Mouse (Mus musculus): Measurements from ENCODE around the gene Elane.

The Elane gene

GRCm38 (mm10) chr10:79858416-79859074 is 27.5 kb upstream of the Elane start:
- DNase-seq = peak; percentile 78

GRCm38 (mm10) chr10:79859116-79859515 is 26.9 kb upstream of the Elane start:
- DNase-seq = peak; percentile 47

- DNase-seq = peak; percentile 46
Observed at GRCm38 (mm10) chr10:79860079-79860911, 25.8 kb upstream of the Elane start.

GRCm38 (mm10) chr10:79861230-79862048 is 24.6 kb upstream of the Elane start:
- DNase-seq = peak; percentile 84

GRCm38 (mm10) chr10:79862049-79862788 is 23.8 kb upstream of the Elane start:
- DNase-seq = peak; percentile 34

- DNase-seq = peak; percentile 54
Observed at GRCm38 (mm10) chr10:79862925-79863324, 23.1 kb upstream of the Elane start.

GRCm38 (mm10) chr10:79864351-79865188 is 21.5 kb upstream of the Elane start:
- peak; percentile 45 for DNase-seq

- DNase-seq = peak; percentile 56
Observed at GRCm38 (mm10) chr10:79865189-79865601, 20.9 kb upstream of the Elane start.

- no peak for DNase-seq
Observed at GRCm38 (mm10) chr10:79865801-79866295, 20.2 kb upstream of the Elane start.

- DNase-seq = peak; percentile 50
Observed at GRCm38 (mm10) chr10:79866601-79867000, 19.4 kb upstream of the Elane start.

- DNase-seq = no peak
Observed at GRCm38 (mm10) chr10:79871845-79872244, 14.2 kb upstream of the Elane start.

- DNase-seq = peak; percentile 43
Observed at GRCm38 (mm10) chr10:79872862-79873261, 13.2 kb upstream of the Elane start.

- DNase-seq = no peak
Observed at GRCm38 (mm10) chr10:79873313-79873712, 12.7 kb upstream of the Elane start.

- peak; percentile 53 for DNase-seq
Observed at GRCm38 (mm10) chr10:79873715-79874289, 12.2 kb upstream of the Elane start.

- DNase-seq = peak; percentile 57
Observed at GRCm38 (mm10) chr10:79874290-79874862, 11.7 kb upstream of the Elane start, which contains the start of the genes Prtn3 and Plppr3. TSS of gene Prtn3 (plus strand) at chr10:79874476. TSS of gene Plppr3 (minus strand) at chr10:79874634.

- no peak for DNase-seq
Observed at GRCm38 (mm10) chr10:79877174-79877573, 8.9 kb upstream of the Elane start.

- DNase-seq = no peak
Observed at GRCm38 (mm10) chr10:79877757-79878156, 8.3 kb upstream of the Elane start.

- DNase-seq = no peak
Observed at GRCm38 (mm10) chr10:79879527-79879926, 6.5 kb upstream of the Elane start.

- DNase-seq = no peak
Observed at GRCm38 (mm10) chr10:79880721-79881120, 5.3 kb upstream of the Elane start.

- no peak for DNase-seq
Observed at GRCm38 (mm10) chr10:79881981-79882380, 4.1 kb upstream of the Elane start.
